Mouse (Mus musculus) gastrocnemius, postnatal 25 days (tissue): ENCODE data around the gene Tmprss12. TPM values are rescaled to one million over a fixed set of nuclear protein-coding genes. Genes with fewer than 3 reads are reported as not detected.
"Not testable (repeated sequence)": the region's sequence is repeated elsewhere in the genome, so short reads cannot be mapped to it uniquely, and the experiment has no call there.

Experiments used
- DNase-seq: peaks from one replicate; pipeline ENCODE4 v3.0.0; 2022
- long read RNA-seq, 2 experiments: library from polyadenylated mRNA; stranded (forward); transcript quantifications; one replicate each; pipeline ENCODE4 v2.0.0; 2021
- total RNA-seq, 2 experiments: library from RNA; stranded (reverse); gene quantifications; 1 replicate in 1 of 2; 2 replicates in 1 of 2; pipeline ENCODE4 v1.2.3; 2021

Gene Tmprss12
- total RNA-seq: not detected
- long read RNA-seq, experiment 1: 0 reads
- long read RNA-seq, experiment 2: 0 reads

DNA sequence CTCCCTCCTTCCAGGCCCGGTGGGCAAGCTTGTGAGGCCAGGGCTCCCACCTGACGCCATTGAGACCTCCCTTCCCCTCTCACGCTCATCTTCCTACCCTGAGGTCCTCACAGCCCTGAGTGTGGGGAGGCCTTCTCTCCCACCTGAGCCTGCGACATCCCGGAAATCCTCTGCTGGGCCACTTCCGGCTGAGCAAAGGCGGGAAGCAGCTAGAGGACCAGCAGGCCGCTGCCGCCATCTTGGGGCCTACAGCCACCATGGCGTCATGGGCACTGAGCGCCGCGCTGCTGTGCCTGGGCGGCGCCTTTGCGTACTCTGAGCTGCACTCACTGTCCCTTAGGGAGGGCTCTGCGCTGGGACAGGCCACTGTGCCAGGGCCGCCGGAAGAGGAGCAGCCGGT is at the start of gene Tmprss12:
Tmprss12 (plus strand) TSS at position 212 of the 400 bp plus-strand sequence.
- DNase-seq: no peak

DNA sequence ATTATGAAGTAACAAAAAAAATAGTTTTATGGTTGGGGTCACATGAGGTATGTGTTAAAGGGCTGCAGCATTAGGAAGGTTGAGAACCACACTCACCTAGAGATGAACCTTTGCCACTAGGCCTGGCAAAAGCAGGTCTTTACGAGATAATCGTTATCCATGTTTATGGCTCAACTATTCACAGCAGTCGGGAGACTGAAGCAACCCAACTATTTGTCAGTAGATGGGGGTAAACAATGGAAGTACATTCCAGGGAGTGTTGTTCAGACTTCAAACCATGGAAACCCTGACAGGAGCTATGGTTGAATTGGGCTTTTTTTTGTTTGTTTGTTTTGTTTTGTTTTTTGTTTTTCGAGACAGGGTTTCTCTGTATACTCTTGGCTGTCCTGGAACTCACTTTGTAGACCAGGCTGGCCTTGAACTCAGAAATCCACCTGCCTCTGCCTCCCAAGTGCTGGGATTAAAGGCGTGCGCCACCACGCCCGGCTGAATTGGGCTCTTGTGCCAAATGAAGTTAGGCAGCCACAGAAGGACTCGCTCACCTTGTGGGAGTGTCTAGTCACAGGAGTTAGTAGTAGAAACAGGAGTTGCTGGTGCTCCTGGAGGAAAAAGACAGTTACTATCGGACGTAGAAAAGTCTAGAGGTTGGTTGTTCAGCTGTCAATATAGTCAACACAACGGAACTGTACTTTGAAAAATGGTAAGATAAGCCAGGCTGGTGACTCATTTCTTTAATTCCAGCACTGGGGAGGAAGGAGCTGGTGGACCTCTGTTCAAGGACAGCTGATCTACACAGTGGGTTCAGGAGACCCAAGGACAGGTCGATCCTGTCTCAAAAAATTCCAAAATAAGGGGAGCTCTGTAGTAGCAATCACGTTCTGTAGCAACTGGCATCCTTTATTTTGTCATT is 48.8 kb upstream of the Tmprss12 start:
- DNase-seq: no peak

DNA sequence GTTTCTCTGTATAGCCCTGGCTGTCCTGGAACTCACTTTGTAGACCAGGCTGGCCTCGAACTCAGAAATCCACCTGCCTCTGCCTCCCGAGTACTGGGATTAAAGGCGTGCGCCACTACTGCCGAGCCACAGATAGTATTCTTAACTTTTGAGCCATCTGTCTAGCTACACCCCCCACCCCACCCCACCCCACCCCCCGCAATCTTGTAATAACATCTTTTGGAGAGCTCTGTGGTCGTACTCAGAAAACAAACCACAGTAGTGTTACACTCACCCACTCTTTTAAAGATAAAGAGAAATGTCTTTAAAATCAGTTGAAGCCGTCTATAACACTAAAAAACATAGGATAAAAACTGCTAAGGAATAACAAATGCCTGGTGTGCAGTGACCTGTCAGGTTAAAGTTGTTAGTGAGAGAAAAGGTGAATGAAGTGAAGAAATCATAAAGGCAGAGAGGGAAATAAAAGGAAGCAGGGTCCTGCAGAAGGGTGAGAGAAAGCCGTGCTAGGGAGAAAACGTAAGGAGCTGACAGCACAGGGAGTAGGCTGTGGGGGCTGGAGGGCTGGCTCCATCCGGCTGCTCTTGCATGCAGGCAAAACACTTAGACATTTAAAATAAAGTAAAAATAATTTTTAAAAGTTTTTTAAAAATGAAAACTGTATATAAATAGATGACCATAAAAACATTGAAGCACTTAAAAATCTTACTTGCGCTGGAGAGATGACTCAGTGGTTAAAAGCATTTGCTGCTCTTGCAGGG is 45.2 kb upstream of the Tmprss12 start:
- DNase-seq: no peak

DNA sequence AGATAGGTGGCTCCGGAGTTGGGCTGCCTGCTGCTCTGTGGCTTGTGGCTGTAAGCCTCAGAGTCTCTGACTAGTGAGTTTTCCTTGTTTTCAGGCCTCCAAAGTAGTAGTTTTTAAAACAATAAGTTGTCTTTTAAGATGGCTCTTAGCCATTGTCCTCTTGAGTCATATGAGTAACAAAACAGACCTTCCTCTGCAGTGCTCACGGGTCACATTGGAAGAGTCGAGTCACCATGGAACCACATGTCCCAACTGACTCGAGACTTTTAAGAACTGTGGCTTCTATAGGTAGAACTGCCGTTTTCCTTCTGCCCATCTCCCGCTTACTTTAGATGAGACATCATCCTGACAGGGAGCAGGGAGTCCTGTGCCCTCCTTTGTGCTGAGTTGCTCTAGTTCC is 43.7 kb upstream of the Tmprss12 start:
- DNase-seq: no peak

DNA sequence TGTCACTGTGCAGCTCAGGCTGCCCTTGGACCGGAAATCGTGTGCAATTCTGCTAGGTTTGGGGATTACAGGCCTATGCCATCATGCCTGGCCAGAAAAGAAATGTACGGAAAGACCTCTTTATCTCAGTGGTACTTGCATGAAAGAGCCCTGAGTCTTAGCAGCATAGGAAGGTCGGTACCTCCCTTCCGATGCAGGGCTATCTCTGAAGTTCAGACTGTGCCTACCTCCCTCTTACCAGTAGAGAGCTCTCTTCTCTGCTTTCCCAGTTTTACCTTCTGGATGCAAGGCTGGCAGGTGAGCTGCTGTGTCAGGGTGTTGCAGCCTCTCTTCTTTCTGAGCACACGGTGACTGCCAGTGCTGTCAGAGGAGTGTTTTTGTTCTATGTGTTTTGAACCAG is 38.9 kb upstream of the Tmprss12 start:
- no peak for DNase-seq

DNA sequence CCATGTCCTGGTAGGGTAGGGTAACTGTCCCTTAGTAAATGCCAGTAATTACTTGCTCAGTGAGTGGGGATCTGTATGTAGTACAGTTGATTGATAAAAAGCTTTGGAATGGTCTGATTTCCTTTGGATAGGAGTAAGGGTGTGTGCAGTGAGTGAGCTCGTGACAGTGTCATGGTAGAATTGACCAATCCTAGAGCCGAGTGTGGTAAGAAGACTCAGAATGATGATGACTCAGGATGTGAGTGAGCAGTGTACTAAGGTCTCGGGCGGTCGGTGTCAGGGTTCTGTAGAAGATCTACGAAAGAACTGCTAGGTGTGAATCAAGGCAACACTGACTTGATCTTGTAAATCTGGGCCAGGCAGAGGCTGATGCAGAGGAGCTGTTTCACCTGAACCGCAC is 34.7 kb upstream of the Tmprss12 start:
- DNase-seq: no peak

DNA sequence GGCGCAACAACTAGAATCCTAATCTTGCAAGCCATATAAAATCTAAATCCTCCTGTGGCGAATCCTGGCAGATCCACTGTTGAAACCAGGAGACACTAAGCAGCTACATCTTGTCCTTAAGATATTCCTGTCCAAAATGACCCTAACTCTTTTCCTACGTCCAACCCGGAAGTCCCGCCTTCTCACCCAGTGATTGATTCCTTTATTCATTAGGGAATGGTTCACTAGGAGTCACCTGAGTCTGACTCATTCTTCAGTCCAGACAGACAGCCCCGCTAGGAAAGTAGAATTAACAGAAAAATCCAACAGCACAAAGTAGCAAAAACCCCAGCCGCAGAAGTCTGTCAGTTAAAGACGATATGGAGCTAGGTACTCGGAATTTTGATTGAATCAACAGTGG is 33.3 kb upstream of the Tmprss12 start:
- DNase-seq: no peak

DNA sequence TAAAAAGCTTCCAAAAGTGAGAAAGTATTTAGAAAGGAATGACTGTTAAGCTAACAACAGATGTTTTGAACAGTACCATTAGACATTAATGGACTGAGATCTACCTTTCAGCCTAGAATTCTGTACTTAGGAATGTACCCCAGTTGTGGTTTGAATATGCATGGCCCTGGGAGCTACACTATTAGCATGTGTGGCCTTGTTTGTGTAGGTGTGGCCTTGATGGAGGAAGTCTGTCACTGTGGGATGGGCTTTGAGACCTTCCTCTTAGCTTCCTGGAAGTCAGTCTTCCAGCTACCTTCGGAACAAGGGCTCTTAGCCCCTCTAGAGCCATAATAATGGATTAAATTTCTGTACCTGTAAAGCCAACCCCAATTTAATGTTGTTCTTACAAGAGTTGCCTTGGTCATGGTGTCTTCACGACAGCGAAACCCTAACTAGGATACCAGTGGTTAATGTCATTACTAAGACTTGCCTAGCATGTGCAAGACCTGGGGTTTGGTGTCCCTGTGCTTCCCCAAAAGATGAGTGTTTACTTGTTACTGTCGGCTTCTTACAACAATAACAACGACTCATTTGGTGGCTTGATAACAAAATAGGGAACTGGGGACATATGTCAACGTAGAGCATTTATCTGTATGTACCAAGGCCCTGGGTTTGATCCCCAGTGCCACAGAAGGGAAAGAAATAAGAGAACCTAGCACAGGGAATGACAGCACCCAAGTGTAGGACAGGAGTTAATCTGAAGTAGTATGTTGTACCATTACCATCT is 31.8 kb upstream of the Tmprss12 start:
- no peak for DNase-seq

DNA sequence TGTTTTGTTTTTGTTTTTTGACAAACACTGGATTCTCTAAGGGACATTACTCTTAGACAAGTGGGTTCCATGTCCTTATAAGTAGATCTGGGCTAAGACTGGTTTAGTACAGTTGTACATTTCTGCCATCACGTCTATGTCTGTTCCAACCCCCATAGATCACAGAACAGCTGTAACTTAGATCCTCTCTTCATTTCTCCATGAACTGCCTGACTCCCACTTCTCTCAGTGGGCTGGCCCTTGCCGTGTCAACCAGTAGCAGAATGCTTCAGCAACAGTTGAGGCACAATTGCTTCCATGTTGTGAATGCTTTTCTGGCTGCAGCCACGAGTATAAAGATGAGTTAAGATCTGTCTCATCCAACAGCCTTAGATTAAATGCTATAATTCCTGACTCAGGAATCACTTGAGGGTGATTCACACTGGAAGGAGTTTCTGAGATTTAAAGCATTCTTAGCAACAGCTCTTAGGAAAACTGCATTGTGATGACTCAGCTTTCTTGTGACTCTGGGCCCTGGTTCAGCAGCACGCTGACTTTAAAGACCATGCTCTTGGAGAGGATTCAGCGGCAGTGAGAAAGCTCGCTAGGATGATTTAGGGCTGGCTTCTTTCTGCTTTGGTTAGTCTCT is 29.4 kb upstream of the Tmprss12 start:
- no peak for DNase-seq

DNA sequence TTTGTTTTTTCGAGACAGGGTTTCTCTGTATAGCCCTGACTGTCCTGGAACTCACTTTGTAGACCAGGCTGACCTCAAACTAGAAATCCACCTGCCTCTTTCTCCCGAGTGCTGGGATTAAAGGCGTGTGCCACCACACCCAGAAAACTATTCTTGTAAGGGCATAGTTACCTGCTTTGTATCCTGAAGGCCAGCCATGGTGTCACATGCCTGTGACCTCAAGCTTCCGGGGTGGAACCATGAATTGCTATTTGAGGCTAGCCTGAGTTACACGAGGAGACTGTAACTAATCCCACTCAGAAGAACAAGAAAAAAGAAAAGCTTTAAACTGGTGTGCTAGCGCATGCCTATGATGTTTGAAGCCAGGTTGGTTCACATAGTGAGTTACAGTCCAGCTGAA is 24.3 kb upstream of the Tmprss12 start:
- DNase-seq: no peak

DNA sequence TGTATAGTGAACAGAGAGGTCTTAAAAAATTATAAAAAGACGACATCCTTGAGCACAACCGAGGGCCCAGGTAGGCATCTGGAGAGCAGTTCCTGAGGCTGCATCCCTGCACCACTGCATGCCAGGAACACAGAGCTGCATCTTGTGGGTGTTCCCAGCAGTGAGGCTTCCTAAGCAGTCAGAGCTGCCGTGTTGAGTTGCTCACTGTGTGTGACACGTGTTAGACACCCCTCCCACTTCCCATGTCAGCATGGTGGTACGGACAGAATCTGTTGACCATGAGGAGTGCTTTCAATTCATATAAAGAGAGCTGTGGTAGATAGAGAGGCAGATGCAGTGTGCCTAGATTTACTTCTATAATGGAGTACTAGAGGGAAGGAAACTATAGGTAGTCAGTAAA is 23.3 kb upstream of the Tmprss12 start:
- no peak for DNase-seq

DNA sequence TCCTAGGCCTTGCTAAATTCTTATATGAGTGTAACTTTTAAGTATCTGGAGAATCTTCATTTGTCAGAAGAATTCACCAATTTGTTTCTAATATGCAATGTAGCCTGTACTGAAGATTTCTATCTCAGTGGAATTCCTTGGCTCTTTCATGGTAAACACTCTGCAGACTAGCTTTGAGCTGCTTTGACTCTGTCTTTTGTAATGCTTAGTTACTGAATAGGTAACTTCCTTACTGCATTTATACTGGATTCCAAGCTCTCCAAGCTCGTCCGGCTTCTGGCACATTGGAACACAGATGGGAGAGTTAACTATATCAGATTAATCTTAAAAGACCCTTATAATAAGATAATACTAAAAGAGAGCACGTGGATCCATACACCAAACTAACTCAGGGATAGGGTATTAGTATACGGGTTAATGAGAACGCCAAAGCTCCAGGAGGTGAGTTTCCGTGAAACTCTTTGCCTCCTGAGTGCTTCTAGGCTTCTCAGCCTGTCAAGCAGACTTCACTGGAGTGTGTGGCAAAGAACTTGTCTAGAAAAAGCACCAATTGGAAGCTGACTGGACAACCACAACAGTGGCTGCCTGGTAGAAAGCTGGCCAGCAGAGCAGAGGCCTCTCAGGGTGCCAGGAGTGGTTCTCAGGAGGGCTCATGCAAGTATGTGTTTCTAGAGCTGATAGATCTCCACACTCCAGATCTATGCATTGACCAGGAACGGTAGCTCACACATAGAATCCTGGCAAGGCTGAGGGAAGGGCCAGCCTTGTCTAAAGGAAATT is 21.8 kb upstream of the Tmprss12 start:
- DNase-seq: no peak

DNA sequence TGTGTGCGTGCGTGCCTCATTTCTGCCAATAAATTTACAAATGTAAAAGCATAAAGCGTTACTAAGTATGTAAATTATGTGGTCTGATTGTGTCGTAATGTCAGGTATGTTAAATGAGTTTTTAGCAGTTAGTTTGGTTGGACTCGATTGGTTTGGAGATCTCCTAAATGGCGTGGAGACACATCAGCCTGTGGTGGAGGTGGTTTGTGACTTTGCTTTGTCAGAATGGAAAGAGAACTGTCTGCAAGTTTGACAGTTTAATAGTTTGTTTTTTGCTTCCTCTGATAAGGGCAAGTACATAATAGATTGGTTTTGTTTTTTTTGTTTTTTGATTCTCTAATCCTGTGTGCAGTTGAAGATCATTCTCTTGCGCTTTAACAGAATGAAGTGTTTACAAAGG is 20.3 kb upstream of the Tmprss12 start:
- not testable (repeated sequence) for DNase-seq

DNA sequence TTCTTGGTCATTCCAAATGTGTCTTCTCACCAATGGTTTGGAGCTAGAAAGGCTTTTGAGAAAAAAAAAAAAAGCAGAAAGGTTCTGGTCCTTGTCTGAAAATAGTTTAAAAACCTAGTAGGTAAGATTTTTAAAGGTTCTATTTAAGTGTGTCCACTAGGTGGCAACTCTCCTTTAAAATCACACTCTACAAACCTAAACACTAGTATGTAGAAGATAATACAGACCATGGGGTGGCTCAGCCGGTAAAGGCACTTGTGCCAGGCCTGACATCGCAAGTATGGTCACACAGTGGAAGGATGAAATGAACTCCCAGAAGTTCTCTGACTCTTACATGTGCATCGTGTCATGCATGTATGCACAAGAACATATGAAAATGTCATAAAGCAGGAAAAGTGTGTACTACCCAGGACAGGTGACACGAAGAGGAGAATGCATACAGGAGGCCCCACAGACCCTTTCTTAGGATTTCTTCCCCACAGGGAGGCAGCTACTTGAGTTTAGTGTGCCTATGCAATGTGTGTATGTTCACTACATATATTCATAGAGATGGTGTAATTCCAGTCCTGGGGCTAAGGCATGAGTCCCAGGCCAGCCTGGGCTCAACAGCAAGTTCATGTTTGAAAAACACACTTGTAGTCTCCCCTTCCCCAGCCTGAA is 17.3 kb upstream of the Tmprss12 start:
- no peak for DNase-seq

DNA sequence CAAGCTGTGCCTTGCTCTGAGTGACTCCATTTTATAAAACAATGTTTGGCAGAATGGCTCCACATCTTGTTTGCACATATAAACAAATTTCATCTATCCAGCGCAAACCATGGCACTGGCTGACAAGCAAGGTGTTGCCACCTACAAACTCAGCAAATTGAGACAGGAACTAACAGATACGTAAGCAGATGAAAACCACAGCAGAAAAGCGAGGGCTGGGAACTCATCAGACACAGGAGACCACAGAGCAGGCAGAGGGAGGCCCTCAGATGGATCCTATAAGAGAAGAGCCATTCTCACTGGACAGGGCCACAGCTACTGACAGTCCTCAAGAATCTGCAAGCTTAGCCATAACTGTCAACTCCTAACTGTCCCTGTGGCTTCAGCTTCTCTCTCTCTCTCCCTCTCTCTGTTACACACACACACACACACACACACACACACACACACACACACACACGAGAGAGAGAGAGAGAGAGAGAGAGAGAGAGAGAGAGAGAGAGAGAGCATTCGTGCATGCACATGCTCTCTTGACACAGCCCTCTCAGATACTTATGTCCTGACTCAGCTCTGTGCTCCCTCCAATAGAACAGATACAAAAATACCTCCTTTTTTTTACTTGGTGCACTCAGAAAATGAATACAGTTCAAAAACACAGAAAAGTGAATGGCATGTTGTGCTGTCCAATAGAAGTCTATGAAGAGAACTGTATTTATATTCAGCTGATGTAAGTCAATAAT is 14.9 kb upstream of the Tmprss12 start:
- no peak for DNase-seq

DNA sequence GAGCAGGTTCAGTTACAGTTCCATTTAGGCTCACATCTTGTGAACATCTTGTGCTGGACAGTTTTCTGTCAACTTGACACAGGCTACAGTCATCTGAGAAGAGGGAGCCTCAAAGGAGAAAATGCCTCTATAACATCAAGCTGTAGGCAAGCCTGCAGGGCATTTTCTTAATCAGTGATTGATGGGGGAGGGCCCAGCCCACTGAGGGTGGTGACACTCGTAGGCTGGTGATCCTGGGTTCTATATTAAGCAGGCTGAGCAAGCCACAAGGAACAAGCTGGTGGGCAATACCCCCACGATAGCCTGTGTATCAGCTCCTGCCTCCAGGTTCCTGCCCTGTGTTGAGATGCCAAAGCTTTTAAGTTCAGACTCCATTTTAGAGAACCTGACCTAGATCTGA is 11.7 kb upstream of the Tmprss12 start:
- no peak for DNase-seq

DNA sequence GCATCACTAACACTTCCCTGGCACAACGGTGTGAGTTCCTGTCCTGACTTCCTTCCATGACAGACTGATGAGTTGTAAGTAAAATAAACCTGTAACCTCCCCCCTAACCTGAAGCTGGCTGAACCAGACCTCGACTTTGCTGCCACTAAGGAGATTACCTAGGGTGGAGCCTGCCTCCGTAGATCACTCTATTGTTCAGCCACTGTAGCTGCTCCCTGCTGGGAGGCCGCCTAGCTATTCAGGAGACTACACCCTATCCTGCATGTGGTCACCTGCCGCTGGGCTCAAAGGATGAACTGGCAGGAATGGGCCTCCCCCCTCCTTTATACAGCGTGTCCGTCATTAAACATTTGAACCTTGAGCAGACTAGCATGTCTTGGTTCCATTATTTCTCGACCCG is 10.9 kb upstream of the Tmprss12 start:
- no peak for DNase-seq

DNA sequence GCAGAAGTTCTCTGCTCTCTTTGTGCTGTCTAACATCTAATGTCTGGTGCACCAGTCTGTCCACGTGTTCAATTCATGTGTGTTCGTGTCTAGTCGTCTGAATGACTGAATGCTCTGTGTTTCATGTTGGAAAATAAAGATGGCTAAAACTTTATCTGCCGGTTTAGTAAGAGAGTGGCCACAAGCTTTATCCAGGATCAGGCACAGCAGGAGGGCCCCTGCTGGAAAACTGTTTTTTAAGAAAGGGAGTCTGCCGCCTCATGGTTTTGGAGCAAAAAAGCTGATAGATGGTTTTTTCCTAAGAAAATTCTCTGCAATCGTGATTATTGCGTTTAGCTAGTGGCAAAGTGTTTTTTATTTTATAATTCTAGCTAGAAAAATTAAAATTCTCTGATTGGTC is 10.0 kb upstream of the Tmprss12 start:
- not testable (repeated sequence) for DNase-seq

DNA sequence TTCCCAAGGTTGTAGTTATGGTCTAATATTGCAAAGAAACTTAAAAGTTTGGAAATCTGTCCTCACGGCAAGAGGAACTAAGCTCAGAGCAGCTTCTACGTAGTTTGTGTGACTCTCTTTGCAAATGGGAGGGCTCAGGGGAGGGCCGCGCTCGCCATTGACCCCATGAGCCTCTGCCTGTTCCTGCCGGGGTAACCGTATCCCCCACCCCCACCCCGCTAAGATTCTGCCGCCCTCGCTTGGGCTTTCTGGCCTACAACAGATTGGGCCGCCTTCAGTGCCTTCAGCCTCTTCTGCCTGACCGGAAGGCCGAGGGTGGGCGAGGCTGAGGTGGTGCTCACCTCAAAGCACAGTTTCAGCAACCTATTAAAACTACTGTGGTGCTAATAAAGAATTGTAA is 9.2 kb upstream of the Tmprss12 start:
- DNase-seq: no peak

DNA sequence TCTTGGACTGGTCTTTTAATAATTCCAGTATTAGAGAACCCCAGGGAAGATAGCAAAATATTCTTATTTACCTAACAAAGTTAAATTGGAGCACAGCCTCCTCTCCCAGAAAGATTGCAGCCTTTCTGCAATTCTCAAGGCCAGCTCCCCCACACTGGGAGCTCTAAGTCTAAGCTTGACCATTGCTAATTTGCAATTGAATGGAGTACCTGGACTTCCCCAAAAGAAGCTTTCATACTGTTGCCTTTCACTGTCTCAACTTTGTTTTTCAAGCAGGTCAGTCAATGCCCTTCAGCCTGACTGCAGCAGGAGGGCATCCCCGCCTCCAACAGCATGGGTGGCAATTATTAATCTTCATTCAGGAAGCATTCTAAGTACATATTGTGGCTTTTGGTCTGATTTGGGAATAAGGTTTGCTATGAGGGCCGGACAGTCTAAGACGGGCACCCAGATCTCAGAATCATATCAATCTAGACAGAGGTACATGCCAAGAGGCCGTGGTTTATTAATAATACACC is 6.8 kb upstream of the Tmprss12 start:
- not testable (repeated sequence) for DNase-seq
